Mouse (Mus musculus): ENCODE measurements around the gene Rap1a. TPM values are rescaled to one million over a fixed set of nuclear protein-coding genes. Genes with fewer than 3 reads are reported as not detected.

Gene Rap1a
- polyA plus RNA-seq, 1 experiment from 2014 or later: 222 TPM

- no peak for DNase-seq (ENCODE audit: low spot score)
Measured at GRCm38 (mm10) chr3:105806519-105807249, 5.5 kb upstream of the Rap1a start.

GRCm38 (mm10) chr3:105803600-105803999 is 2.5 kb upstream of the Rap1a start:
- DNase-seq (ENCODE audit: low spot score): no peak

- peak; percentile 59 for DNase-seq (ENCODE audit: low spot score)
Measured at GRCm38 (mm10) chr3:105800675-105801190, 403 bp downstream of the Rap1a start.

- DNase-seq (ENCODE audit: low spot score): peak; percentile 54
Measured at GRCm38 (mm10) chr3:105800156-105800674, 921 bp downstream of the Rap1a start.

GRCm38 (mm10) chr3:105799375-105799774 is 1.8 kb downstream of the Rap1a start:
- DNase-seq (ENCODE audit: low spot score): no peak

- DNase-seq (ENCODE audit: low spot score): peak; percentile 18
Measured at GRCm38 (mm10) chr3:105798770-105799169, 2.4 kb downstream of the Rap1a start.

GRCm38 (mm10) chr3:105797427-105797826 is 3.7 kb downstream of the Rap1a start:
- no peak for DNase-seq (ENCODE audit: low spot score)

- no peak for DNase-seq (ENCODE audit: low spot score)
Measured at GRCm38 (mm10) chr3:105796761-105797160, 4.4 kb downstream of the Rap1a start.

- no peak for DNase-seq (ENCODE audit: low spot score)
Measured at GRCm38 (mm10) chr3:105794309-105794708, 6.8 kb downstream of the Rap1a start.

GRCm38 (mm10) chr3:105792309-105792708 is 8.8 kb downstream of the Rap1a start:
- DNase-seq (ENCODE audit: low spot score): no peak

- DNase-seq (ENCODE audit: low spot score): no peak
Measured at GRCm38 (mm10) chr3:105791129-105791528, 10.0 kb downstream of the Rap1a start.

- DNase-seq (ENCODE audit: low spot score): no peak
Measured at GRCm38 (mm10) chr3:105790338-105790737, 10.8 kb downstream of the Rap1a start.

GRCm38 (mm10) chr3:105789776-105790175 is 11.4 kb downstream of the Rap1a start:
- DNase-seq (ENCODE audit: low spot score): no peak

- DNase-seq (ENCODE audit: low spot score): no peak
Measured at GRCm38 (mm10) chr3:105787328-105787727, 13.8 kb downstream of the Rap1a start.

GRCm38 (mm10) chr3:105785865-105786264 is 15.3 kb downstream of the Rap1a start:
- no peak for DNase-seq (ENCODE audit: low spot score)

GRCm38 (mm10) chr3:105783809-105784208 is 17.3 kb downstream of the Rap1a start:
- no peak for DNase-seq (ENCODE audit: low spot score)

- DNase-seq (ENCODE audit: low spot score): no peak
Measured at GRCm38 (mm10) chr3:105782406-105782805, 18.7 kb downstream of the Rap1a start.

GRCm38 (mm10) chr3:105777997-105778396 is 23.1 kb downstream of the Rap1a start:
- DNase-seq (ENCODE audit: low spot score): no peak

- DNase-seq (ENCODE audit: low spot score): no peak
Measured at GRCm38 (mm10) chr3:105774496-105774895, 26.6 kb downstream of the Rap1a start.

GRCm38 (mm10) chr3:105771534-105771933 is 29.6 kb downstream of the Rap1a start:
- peak; percentile 37 for DNase-seq (ENCODE audit: low spot score)

GRCm38 (mm10) chr3:105770836-105771235 is 30.3 kb downstream of the Rap1a start:
- no peak for DNase-seq (ENCODE audit: low spot score)

- DNase-seq (ENCODE audit: low spot score): no peak
Measured at GRCm38 (mm10) chr3:105769380-105769779, 31.8 kb downstream of the Rap1a start.

- peak; percentile 79 for DNase-seq (ENCODE audit: low spot score)
Measured at GRCm38 (mm10) chr3:105768529-105768928, 32.6 kb downstream of the Rap1a start.

Data from thymus, postnatal 0 days (tissue).